In the genomic region with DNA sequence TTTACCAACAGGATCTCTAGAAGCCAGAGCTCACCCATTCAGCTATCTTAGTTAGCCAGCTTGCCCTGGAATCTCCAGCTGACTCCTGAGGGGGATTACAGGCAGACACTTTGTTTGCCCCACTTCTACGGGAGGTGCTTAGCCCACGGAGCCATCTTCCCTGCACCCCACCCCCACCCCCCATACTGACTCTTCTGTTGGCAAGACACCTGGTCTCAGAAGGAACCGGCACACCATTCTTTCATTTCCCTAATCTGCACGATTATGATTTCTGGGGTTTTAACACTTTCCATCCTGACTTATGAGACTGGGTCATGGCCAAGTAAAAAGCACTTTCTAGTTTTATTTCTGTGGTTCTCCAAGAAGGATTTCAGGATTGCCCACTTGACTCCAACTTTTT, we compare ENCODE assay signal across 23 mouse cellular contexts.
DNase-seq lines count a peak whose midpoint lies in the region; ATAC-seq and TF ChIP-seq lines count a peak whose summit lies in the region.
"Had no signal": no experiment of that assay in that cellular context is flagged by ENCODE, and none has a peak within 500 bp of the region (broad histone marks: within the 10 kb centered on the region; RNA-seq: fewer than 3 reads in every experiment).

No protein-coding gene starts in this region.

- H3K4me2 ChIP-seq in CH12.LX (ENCODE audit: insufficient read depth, low read depth, poor library complexity, severe bottlenecking): no peak overlapping the region
- H3K4me2 ChIP-seq in forebrain, embryonic 11.5 days (ENCODE audit: low read depth, low read length, severe bottlenecking): no peak overlapping the region

- dilution Hi-C loops in CH12.LX (cut with MboI; ENCODE audit: extremely low pct_ligation_motif_present, extremely low pct_unique_long_range_greater_than_20kb, low sequenced_read_pairs): no loop called here

- TF ChIP-seq CTCF in CH12.LX (conservative IDR thresholded peaks at IDR 0.05 in 1 of 2, IDR thresholded peaks at IDR 0.05 in 1 of 2; ENCODE audit: low read depth in 2 of 2, low read length in 2 of 2): no peak

- no peak overlapping the region for H3K9ac ChIP-seq in CH12.LX (ENCODE audit: insufficient read depth, low read depth)
- H3K9ac ChIP-seq in forebrain, embryonic 11.5 days (ENCODE audit: low read length): no peak overlapping the region

- peak; percentile 55 for DNase-seq in heart, adult 11 months
- DNase-seq in heart, adult 8-10 months (ENCODE audit: low spot score): no peak
- DNase-seq in A20 (ENCODE audit: low read depth, low spot score) (peak; percentile 62), CH12.LX (ENCODE audit: extremely low read depth) (peak; percentile 40)
- DNase-seq in forebrain, embryonic 11.5 days (ENCODE audit: low spot score): no peak
- DNase-seq in c-Kit-positive CD71-positive TER-119-positive erythroid progenitor cells, embryonic 14.5 days (ENCODE audit: low spot score): no peak
- DNase-seq: adrenal gland, adult 2 months; adrenal gland, adult 8-10 months; adrenal gland, postnatal 10 days; adrenal gland, postnatal 14 days; adrenal gland, postnatal 25 days; adrenal gland, postnatal 36 days; B cell, adult 2 months; cerebellum, adult 11 months; cerebellum, adult 11-12 months; cerebellum, adult 18-20 months; cerebellum, adult 2 months; cerebellum, adult 8-10 months; cerebellum, adult 9-10 months had no signal

- H3K36me3 ChIP-seq in CH12.LX (replicated peaks in 1 of 2; ENCODE audit: control insufficient read depth in 1 of 2, insufficient read depth in 1 of 2, low read length in 1 of 2): no peaks in the 10 kb centered on the region
- no peaks in the 10 kb centered on the region for H3K36me3 ChIP-seq in forebrain, embryonic 11.5 days (ENCODE audit: control insufficient read depth, insufficient read depth, low read length)
- H3K36me3 ChIP-seq: G1E had no signal

- no peaks in the 10 kb centered on the region for H3K27me3 ChIP-seq in CH12.LX (replicated peaks)
- H3K27me3 ChIP-seq in forebrain, embryonic 11.5 days (ENCODE audit: control insufficient read depth, insufficient read depth, low read length): no peaks in the 10 kb centered on the region
- H3K27me3 ChIP-seq: Patski had no signal

- no peaks in the 10 kb centered on the region for H3K79me2 ChIP-seq in CH12.LX (replicated peaks; ENCODE audit: control insufficient read depth, extremely low read depth, insufficient read depth, poor library complexity, severe bottlenecking)

- no peak for TF ChIP-seq RAD21 in CH12.LX (IDR thresholded peaks at IDR 0.05; ENCODE audit: low read depth, low read length)

- TF ChIP-seq POLR2A in CH12.LX (IDR thresholded peaks at IDR 0.05; ENCODE audit: low read depth, low read length): no peak

- no peaks in the 10 kb centered on the region for H3K9me3 ChIP-seq in CH12.LX (replicated peaks; ENCODE audit: low read length)
- H3K9me3 ChIP-seq in forebrain, embryonic 11.5 days (ENCODE audit: control insufficient read depth, low read length): no peaks in the 10 kb centered on the region

- 92% methylated on average over 4 of the region's 4 CpGs for WGBS in forebrain, embryonic 11.5 days

- in situ Hi-C loops in CH12.LX (cut with MboI; ENCODE audit: low pct_ligation_motif_present, low pct_unique_long_range_greater_than_20kb, low sequenced_read_pairs): loop anchor here (10.0 to 25.0 kb wide), 4 partner anchors 117 to 620 kb away; no protein-coding TSS in a partner anchor

- H3K27ac ChIP-seq in CH12.LX (ENCODE audit: insufficient read depth, low read depth): no peak overlapping the region
- no peak overlapping the region for H3K27ac ChIP-seq in forebrain, embryonic 11.5 days (ENCODE audit: low read depth, low read length)

- ATAC-seq in forebrain, embryonic 11.5 days (replicated peaks; ENCODE audit: low FRiP score): no peak
- ATAC-seq: activated CD4-positive, CD25-positive, alpha-beta regulatory T cell, adult 4 months; CD4-positive, CD25-positive, alpha-beta regulatory T cell, adult 4 months; Patski had no signal

- no peak overlapping the region for H3K4me3 ChIP-seq in CH12.LX (replicated peaks in 1 of 3; ENCODE audit: low read depth in 2 of 3, low read length in 2 of 3, poor library complexity in 1 of 3)
- no peak overlapping the region for H3K4me3 ChIP-seq in forebrain, embryonic 11.5 days (ENCODE audit: low read depth, low read length)

- peaks cover 2 to 25% of the 10 kb centered on the region in 2 experiments; a peak in 2 of 4 replicates for H3K4me1 ChIP-seq in CH12.LX (ENCODE audit: control insufficient read depth in 1 of 2, insufficient read depth in 2 of 2)
- no peaks in the 10 kb centered on the region for H3K4me1 ChIP-seq in forebrain, embryonic 11.5 days (replicated peaks; ENCODE audit: control insufficient read depth, insufficient read depth, low read length)

- TF ChIP-seq EP300 in CH12.LX (IDR thresholded peaks at IDR 0.05; ENCODE audit: low read length): peak; percentile 43; the same call in 1 of the 2 replicates

TF ChIP-seq in CH12.LX, 34 proteins besides CTCF, POLR2A, EP300 and RAD21:
- TF ChIP-seq CHD2 (IDR thresholded peaks at IDR 0.05; ENCODE audit: low read length) (peak; percentile 51; the same call in 1 of the 2 replicates), PAX5 (IDR thresholded peaks at IDR 0.05; ENCODE audit: low read length) (no peak)

Comparison
In these comparisons a context has a peak if more than half of its experiments do, and no peak if none do; other contexts are left out.
1. DNase-seq: peak in heart, adult 11 months (single experiment), A20 (single experiment) and CH12.LX (single experiment); none in heart, adult 8-10 months (single experiment), forebrain, embryonic 11.5 days (single experiment) and c-Kit-positive CD71-positive TER-119-positive erythroid progenitor cells, embryonic 14.5 days (single experiment).